Mouse (Mus musculus) liver, adult 2 months (tissue): ENCODE measurements around the gene Scd4. TPM values are rescaled to one million over a fixed set of nuclear protein-coding genes. Genes with fewer than 3 reads are reported as not detected.

Source experiments
- DNase-seq: peaks from one replicate; pipeline ENCODE4 v3.0.0-alpha.2; 2011; ENCODE audit warnings: low read depth, low spot score; ENCODE audit errors: extremely low read depth
- H3K27ac ChIP-seq: fragments of 200-500 bp; replicated peaks from 2 replicates; pipeline ENCODE4 v1.5.1; 2012; ENCODE audit warnings: low read depth, mild to moderate bottlenecking, control low read depth, inconsistent platforms, low read length; ENCODE audit not compliant: insufficient read depth
- H3K27me3 ChIP-seq: fragments of 200-500 bp; 2 replicates; pipeline ENCODE4 v1.6.1; 2012; ENCODE audit warnings: mild to moderate bottlenecking, moderate library complexity, low read length, inconsistent platforms; ENCODE audit not compliant: control insufficient read depth, insufficient read depth
- H3K36me3 ChIP-seq: fragments of 200-500 bp; 2 replicates; pipeline ENCODE4 v1.6.1; 2012; ENCODE audit warnings: low read length, inconsistent platforms; ENCODE audit not compliant: control insufficient read depth, insufficient read depth
- H3K4me1 ChIP-seq: fragments of 200-500 bp; 2 replicates; pipeline ENCODE4 v1.6.1; 2011; ENCODE audit warnings: low read length; ENCODE audit not compliant: control insufficient read depth, insufficient read depth
- H3K4me3 ChIP-seq: fragments of 200-500 bp; 2 replicates; pipeline ENCODE4 v1.5.1; 2011; ENCODE audit warnings: low read depth, mild to moderate bottlenecking, control low read depth, low read length, moderate library complexity; ENCODE audit not compliant: insufficient read depth
- H3K79me2 ChIP-seq: fragments of 200-500 bp; 2 replicates; pipeline ENCODE4 v1.6.1; 2012; ENCODE audit warnings: inconsistent platforms, mild to moderate bottlenecking, low read length, moderate library complexity; ENCODE audit not compliant: control insufficient read depth, insufficient read depth
- H3K9ac ChIP-seq: fragments of 200-500 bp; 2 replicates; pipeline ENCODE4 v1.6.1; 2012; ENCODE audit warnings: low read depth, mild to moderate bottlenecking, control low read depth, inconsistent platforms, low read length
- CTCF ChIP-seq: fragments of 200-500 bp; IDR thresholded peaks from 2 replicates; pipeline ENCODE4 v1.5.1; 2011; ENCODE audit warnings: low read depth, low read length, control low read depth
- POLR2A ChIP-seq: fragments of 200-500 bp; IDR thresholded peaks from 2 replicates; pipeline ENCODE4 v1.6.1; 2011; ENCODE audit warnings: low read length, control low read depth; ENCODE audit not compliant: insufficient read depth; ENCODE audit errors: extremely low read depth
- WGBS: fragments of 180-500 bp; shearing (Covaris S2); methylation state at CpG from one replicate; pipeline ENCODE4 v1.1.7; 2018; 5-methylcytosine and 5-hydroxymethylcytosine counted together
- polyA plus RNA-seq: library from polyadenylated mRNA; depleted of rRNA; stranded (reverse); fragments of >200 nt; gene quantifications from 2 replicates; pipeline ENCODE4 v1.2.3, GENCODE M21; 2012
- total RNA-seq: library from RNA; depleted of rRNA; stranded (reverse); fragments of >200 nt; gene quantifications from 2 replicates; pipeline ENCODE4 v1.2.3, GENCODE M21; 2014

Scd4 gene
- total and polyA plus RNA-seq, 2 experiments: 0.07 to 0.09 TPM

GRCm38 (mm10) chr19:44316752-44317315 lies 16.1 kb upstream of the Scd4 start:
- Histone ChIP-seq H3K27ac (no peak overlapping the region), H3K4me3 (no peak overlapping the region), H3K79me2 (no peaks in the 10 kb centered on the region), H3K27me3 (peaks cover 3% of the 10 kb centered on the region; the same call in 1 of the 2 replicates), H3K36me3 (no peaks in the 10 kb centered on the region), H3K4me1 (peaks cover 2% of the 10 kb centered on the region; the same call in 1 of the 2 replicates), H3K9ac (no peak overlapping the region)
- no peak for DNase-seq
- TF ChIP-seq POLR2A (no peak), CTCF (no peak)
- whole genome bisulfite sequencing: 86% methylated on average over 5 of the region's 5 CpGs

- H3K4me3 ChIP-seq: no peak overlapping the region
- TF ChIP-seq CTCF: no peak
- TF ChIP-seq POLR2A: no peak
- no peaks in the 10 kb centered on the region for H3K79me2 ChIP-seq
- peaks cover 4% of the 10 kb centered on the region; the same call in 1 of the 2 replicates for H3K27me3 ChIP-seq
- WGBS: 82% methylated on average over 5 of the region's 5 CpGs
- no peak overlapping the region for H3K9ac ChIP-seq
- DNase-seq: no peak
- no peak overlapping the region for H3K27ac ChIP-seq
- H3K36me3 ChIP-seq: no peaks in the 10 kb centered on the region
- H3K4me1 ChIP-seq: peaks cover 2% of the 10 kb centered on the region; the same call in 1 of the 2 replicates
Measured at GRCm38 (mm10) chr19:44317391-44317790, 15.5 kb upstream of the Scd4 start.

GRCm38 (mm10) chr19:44318545-44318944 lies 14.3 kb upstream of the Scd4 start:
- no peak for DNase-seq
- Histone ChIP-seq H3K27ac (no peak overlapping the region), H3K4me3 (no peak overlapping the region), H3K27me3 (peaks cover 4% of the 10 kb centered on the region; the same call in 1 of the 2 replicates), H3K9ac (no peak overlapping the region), H3K4me1 (peaks cover 2% of the 10 kb centered on the region; the same call in 1 of the 2 replicates), H3K79me2 (no peaks in the 10 kb centered on the region), H3K36me3 (no peaks in the 10 kb centered on the region)
- TF ChIP-seq POLR2A (no peak), CTCF (no peak)

- TF ChIP-seq CTCF (no peak), POLR2A (no peak)
- H3K27ac ChIP-seq: no peak overlapping the region
- DNase-seq: no peak
- H3K79me2 ChIP-seq: no peaks in the 10 kb centered on the region
- peaks cover 4% of the 10 kb centered on the region; the same call in 1 of the 2 replicates for H3K27me3 ChIP-seq
- no peaks in the 10 kb centered on the region for H3K4me1 ChIP-seq
- H3K9ac ChIP-seq: no peak overlapping the region
- H3K36me3 ChIP-seq: no peaks in the 10 kb centered on the region
- no peak overlapping the region for H3K4me3 ChIP-seq
- 86% methylated on average over 3 of the region's 3 CpGs for WGBS
Measured at GRCm38 (mm10) chr19:44320316-44320715, 12.6 kb upstream of the Scd4 start.

- no peaks in the 10 kb centered on the region for H3K36me3 ChIP-seq
- WGBS: 74% methylated on average over 4 of the region's 4 CpGs
- no peak overlapping the region for H3K9ac ChIP-seq
- no peak for DNase-seq
- peaks cover 4% of the 10 kb centered on the region; the same call in 1 of the 2 replicates for H3K27me3 ChIP-seq
- no peaks in the 10 kb centered on the region for H3K4me1 ChIP-seq
- no peak overlapping the region for H3K4me3 ChIP-seq
- H3K79me2 ChIP-seq: no peaks in the 10 kb centered on the region
- H3K27ac ChIP-seq: no peak overlapping the region
- TF ChIP-seq POLR2A (no peak), CTCF (no peak)
Measured at GRCm38 (mm10) chr19:44321201-44321600, 11.7 kb upstream of the Scd4 start.

GRCm38 (mm10) chr19:44321631-44322030 lies 11.3 kb upstream of the Scd4 start:
- 86% methylated on average over 2 of the region's 2 CpGs for WGBS
- Histone ChIP-seq H3K27me3 (peaks cover 4% of the 10 kb centered on the region; the same call in 1 of the 2 replicates), H3K27ac (no peak overlapping the region), H3K4me3 (no peak overlapping the region), H3K9ac (no peak overlapping the region), H3K79me2 (no peaks in the 10 kb centered on the region), H3K4me1 (no peaks in the 10 kb centered on the region), H3K36me3 (no peaks in the 10 kb centered on the region)
- no peak for DNase-seq
- TF ChIP-seq POLR2A (no peak), CTCF (no peak)
